Mouse (Mus musculus) MEL-GATA-1-ER (cell line): ENCODE results near the gene Ccr4.

Source experiments
- DNase-seq: peaks from one replicate; pipeline ENCODE4 v3.0.0-alpha.2; 2012; ENCODE audit warnings: low read depth; ENCODE audit errors: extremely low read depth

Gene Ccr4

DNA sequence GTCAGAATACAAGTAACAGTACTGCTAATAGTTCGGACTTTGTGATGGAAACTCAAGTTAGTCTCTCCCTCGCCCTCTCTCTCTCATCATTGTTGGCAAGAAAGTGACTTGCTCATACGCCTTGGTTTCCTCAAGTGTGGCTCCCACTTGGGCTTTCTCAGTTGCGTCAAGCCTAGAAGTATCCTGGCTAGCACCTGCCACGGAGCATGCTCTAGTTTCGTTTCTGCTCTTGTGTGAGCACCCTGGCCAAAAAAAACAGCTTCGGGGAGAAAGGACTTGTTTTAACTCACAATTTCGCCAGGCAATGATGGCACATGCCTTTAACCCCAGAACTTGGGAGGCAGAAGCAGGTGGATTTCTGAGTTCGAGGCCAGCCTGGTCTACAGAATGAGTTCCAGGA lies 27.7 kb downstream of the Ccr4 start:
- DNase-seq, result no peak

DNA sequence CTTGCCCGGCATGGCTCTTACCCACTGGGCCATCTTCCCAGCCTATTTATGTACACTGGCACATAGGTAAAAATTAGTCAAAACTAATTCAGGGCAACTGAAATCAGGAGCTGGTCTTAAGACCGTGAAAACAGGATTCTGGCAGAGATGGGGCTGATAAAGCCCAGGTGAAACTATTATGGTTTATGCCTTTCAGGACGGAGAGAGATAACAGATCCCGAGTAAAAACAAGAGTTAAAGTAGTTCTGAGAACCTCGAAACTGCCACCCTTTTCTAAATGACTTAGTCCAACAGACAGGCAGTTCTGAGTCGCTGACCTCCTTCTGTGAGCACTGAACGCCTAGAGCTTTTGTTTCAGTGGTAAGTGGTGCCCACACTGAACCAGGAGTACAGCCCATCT lies 32.8 kb downstream of the Ccr4 start:
- DNase-seq, result no peak

DNA sequence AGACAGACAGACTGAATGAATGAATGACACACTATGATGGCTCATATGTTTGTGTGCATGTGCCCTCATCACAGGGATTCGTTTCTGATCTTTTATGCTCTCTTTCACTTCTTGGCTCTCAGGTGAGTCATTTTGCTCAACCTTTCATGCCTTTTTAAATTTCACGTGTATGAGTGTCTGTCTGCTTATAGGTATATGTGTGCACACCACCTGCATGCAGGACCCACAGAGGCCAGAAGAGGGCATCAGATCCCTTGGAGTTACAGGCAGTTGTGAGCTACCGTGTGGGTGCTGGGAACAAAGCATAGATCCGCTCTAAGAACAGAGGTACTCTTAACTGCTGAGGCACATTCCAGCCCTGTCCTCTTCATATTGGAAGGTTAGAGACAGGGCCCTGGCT lies 36.0 kb downstream of the Ccr4 start:
- no peak for DNase-seq

DNA sequence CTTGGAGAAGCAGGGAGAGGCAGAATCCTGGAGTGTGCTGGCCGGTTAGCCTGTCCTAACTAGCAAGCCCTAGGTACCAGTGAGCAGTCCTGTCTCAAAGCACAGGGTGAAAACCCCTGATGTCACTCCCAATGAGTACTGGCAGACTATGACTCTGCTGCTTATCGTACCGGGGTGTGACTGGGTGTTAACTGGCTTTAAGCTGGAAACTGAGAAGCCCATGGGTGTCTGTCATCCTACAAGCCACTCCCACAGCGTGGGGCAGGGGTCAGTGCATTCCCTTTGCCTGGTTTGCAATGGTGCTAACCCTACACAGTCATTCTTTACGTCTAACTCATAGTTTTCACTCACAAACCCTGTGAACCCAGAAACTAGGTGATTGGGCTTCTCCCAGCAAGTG lies 36.5 kb downstream of the Ccr4 start:
- no peak for DNase-seq

DNA sequence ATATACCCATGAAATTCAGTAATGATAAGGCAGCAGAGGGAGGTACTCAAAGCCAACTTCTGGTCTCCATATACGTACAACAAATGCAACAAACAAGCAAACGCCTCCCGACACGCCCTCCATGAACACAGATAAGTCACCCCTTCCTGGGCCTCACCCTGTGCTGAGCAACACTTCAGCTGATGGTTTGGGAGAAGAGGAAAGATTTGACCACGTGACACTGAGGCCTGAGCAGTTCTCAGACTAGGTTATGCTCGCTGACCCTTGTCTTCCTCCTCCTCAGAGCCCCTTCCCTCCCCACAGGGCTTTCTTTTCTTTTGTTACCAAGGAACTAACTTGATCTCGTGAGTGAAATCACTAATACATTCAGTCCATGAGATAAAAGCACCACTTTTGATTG lies 37.8 kb downstream of the Ccr4 start:
- no peak for DNase-seq

DNA sequence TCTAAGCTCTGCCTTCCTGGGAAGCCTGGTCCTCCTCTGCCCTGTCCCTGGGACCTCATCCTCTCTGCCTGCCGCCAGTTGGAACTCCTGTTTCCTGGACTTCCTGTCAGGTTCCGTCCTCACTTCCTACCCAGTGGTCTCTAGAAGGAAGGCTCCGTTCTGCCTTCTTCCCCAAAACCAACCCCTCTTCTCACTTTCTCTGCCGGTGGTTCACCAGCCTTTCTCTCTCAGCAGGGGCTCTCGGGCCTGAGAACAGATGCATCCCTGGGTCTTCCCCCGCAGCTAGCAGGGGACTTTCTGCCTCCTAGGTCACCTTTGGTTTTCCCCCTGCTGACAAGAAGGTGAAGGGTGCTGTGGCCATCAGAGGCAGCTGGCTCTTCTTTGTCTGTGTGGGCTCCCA lies 39.3 kb downstream of the Ccr4 start:
- DNase-seq, result no peak

DNA sequence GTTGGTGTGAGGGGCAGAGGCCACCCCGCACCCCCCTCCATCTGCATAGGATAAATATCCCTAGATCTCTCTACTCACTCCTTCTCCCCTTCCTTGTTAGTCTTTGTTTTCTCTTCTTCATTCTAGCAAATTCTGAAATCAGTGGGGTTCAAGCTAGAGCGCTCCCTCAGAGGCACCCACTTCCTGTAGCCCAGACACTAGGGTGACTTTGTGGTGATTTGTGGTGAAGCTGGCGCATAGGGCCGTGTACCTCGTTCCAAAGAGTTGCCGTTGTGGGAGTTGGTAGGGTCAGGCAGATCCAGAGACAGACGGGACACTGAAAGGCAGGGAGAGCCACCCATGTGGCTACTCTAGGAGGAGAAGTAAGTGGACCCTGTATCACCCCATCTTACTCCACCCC lies 42.1 kb downstream of the Ccr4 start:
- DNase-seq, result no peak

DNA sequence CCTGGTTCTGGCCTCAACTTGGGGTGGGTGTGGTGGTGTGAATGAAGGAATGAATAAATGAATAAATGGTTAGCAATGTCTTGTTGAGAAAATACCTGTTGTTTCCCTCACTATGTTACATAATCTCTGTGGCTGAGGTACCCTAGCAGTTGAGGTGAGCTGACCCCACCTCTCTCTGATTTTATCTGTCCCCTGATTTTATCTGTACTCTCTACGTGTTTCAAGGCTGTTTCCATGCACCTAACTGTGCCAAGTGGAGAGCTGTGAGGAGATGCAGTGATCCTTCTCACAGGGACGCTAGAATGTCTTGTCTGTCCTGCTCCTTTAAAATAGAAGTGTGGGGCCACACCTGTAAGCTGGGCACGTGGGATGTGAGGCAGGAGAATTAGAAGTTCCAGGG lies 46.3 kb downstream of the Ccr4 start:
- DNase-seq, result no peak

DNA sequence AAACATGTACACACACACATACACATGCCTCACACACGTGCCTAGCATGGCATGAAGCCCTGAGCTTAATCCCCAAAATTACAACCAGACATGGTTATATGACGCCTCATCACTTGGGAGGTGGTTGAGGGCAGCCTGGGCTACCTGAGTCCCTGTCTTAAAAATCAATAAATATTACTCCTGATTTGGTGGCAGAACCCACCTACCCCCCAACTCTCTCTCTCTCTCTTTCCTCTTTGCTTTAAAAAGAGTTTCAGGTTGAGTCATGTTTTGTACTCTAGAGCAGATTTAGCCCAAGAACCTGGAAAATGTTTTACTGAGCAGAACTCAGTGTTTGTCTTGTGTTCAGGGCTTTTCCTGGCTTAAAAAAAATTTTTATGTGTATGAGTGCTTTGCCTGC lies 49.3 kb downstream of the Ccr4 start:
- no peak for DNase-seq

DNA sequence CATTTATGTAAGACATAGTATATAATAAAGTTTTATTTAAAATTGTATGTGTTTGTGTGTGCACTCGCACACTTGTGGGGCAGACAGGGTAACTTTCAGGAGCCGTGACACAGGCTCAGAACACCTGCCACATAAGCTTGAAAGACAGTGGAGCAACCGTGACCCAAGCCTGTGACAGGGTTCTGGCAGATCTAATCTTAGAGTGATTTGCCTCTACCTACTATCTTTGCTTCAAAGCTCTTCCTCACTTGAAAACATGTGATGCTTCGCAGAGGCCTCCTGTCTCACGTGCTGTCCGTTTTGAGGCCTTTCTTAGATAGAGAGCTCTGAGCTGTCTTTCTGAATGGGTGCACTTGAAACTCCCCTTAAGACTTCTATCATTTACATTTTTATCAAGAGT lies 52.3 kb downstream of the Ccr4 start:
- DNase-seq, result no peak

DNA sequence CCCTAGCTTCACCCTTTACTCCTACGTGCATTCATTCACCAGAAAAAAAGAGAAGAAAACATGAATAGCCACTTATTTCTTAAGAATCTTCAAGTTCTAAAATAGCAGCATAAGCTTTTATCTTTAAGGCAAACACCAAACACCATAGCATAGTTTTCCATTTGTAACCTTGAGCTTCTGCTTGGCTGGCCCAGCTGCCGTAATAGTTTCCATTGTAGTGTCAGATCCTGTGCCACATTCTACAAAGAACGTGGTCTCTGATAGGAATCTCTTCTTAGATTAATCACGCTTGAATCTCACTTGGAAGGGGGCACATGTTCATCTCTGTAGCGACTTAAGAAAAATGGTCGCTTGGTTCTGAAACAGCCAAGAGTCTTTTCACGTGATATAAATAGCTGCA lies 53.1 kb downstream of the Ccr4 start:
- no peak for DNase-seq

DNA sequence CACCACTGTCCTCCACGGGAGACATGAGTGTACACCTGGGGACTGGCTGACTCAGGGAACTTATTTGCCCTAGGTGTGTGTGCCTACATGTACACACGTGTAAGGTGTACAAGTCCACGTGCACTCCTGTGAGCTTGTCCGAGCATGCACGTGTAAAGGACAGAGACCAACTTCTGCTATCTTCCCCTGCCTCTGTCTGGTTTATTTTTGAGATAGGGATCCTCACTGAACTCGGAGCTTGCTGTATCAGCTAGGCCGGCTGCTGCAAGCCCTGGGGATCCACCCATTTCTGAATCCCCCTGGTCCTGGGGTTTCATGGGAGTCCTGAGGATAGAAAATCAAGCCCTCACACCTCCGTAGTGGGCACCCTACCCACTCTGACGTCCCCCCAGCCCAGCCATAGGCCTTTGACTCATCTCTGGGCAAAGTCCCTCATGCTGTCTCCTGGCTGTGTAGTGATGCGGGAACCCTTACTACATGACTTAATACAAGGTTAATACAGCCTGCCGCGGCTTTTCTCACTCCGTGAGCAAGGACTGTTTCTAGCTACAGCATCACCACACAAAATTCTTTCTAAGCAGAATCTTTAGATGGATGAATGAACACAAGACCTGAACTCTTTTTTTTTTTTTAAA lies 55.5 kb downstream of the Ccr4 start:
- no peak for DNase-seq

DNA sequence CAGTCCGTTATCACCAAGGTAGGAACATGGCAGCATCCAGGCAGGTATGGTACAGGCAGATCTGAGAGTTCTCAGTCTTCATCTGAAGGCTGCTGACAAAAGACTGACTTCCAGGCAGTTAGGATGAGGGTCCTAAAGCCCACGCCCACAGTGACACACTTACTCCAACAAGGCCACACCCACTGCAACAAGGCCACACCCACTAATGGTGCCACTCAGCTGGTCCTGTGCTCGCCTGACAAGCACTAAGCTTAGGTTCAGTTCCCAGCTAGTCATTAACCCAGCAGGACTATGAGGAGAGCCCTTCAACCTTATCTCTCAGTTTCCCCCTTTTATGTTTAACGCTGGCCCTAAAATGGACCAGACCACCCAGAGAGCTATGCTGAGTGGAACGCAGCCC lies 56.0 kb downstream of the Ccr4 start:
- no peak for DNase-seq

DNA sequence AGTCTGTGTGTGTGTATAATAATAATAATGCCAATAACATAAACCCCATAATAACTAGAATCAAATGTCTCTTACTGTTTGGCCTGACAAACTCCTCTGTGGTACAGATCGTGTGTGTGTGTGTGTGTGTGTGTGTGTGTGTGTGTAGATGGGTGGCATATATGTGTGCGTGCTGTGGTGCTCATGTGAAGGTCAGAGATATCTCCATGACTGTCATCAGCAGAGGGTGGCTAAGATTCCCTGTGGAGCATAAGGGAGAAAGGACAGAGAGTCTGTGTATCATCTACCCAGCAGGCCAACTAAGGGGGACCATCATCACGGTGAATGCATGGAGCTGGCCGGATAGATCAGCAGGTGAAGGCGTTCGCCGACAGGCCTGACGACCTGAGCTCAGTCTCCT lies 57.8 kb downstream of the Ccr4 start:
- no peak for DNase-seq

DNA sequence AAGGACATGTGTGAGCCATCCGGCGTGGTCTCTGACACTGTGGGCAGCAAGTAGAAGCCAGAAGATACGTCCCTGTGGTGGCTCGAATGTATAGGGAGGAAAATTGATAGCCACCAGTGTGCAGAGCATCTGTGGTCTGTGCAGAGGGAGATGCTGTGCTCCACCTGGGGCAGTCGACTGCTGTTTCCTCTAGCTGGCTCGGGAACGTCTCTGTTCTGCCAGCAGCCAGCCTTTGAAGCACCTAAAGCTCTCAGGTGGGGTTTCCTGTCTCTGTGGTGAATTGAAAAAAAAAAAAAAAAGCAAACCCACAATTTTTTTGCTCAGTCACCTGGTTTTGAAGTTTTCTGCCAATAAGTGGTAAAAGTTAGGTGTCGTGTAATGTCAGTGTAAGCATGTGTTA lies 61.4 kb downstream of the Ccr4 start:
- DNase-seq, result no peak

DNA sequence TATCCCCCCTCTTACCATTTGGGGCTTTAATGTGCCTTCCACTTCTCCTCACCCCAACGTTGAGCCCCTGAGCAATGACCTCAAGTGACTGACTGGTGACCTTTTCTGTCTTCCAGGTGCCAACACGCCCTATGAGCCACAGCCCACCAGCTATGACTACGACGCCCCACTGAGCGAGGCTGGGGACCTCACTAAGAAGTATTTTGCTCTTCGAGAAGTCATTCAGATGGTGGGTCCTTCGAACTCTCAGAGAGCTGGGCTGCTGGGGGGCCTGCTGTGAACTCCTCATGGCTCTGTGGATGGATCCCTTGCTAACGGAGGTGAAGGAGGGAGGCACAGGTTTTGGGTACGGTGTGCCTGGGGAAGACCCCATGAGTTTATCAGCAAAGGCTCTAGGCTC lies 61.8 kb downstream of the Ccr4 start:
- DNase-seq, result no peak

DNA sequence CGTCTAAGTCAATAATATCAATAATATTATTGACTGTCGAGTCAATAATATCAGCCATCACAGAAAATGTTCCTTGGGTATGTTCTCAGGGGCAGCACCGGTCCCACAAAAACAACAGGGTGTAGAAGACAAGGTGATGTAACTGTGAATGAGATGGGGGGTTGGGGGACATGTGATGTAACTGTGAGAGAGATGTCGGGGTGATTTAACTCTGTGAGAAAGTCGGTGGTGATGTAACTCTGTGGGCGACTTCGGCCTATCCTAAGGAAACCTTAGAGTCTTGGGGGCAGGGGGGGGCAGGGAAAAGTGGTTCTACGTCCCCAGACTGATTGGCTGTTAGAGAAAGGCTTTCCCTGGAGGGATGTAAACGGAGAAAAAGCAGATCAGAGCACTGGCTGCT lies 62.5 kb downstream of the Ccr4 start:
- no peak for DNase-seq

DNA sequence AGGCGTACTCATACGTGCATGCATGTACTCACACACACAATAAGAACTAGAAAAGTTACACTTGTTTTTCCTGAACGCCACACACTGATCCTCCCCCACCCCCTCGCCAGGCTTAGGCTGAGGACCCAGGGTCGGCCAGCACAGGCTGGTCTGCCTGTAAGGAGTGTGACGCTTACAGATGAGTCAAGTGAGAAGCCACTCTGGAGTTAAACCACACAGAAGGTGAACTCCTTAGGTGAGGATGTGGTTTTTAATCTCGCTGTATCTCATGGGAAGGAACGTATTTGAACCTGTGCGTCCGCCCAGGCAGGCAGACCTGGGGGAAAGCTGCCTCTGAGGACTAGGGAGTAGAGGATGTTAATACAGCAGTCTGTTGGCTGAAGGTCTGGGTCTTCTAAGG lies 64.2 kb downstream of the Ccr4 start:
- DNase-seq, result no peak
